Mouse (Mus musculus) embryonic facial prominence, embryonic 15.5 days (tissue): ENCODE results near the gene Ndufa6. TPM values are rescaled to one million over a fixed set of nuclear protein-coding genes. Genes with fewer than 3 reads are reported as not detected.

Experiments used
- ATAC-seq: fragments of 200-750 bp; cut with Nextera tagmentation; 2 replicates; pipeline ENCODE4 v1.8.0; 2017; ENCODE audit warnings: low read depth, moderate TSS enrichment; ENCODE audit not compliant: insufficient number of reproducible peaks, low FRiP score, low TSS enrichment
- H3K27ac ChIP-seq: fragments of 300-500 bp; sonication (generic); replicated peaks from 2 replicates; pipeline ENCODE4 v1.5.1; 2015; ENCODE audit warnings: mild to moderate bottlenecking, inconsistent platforms
- H3K27me3 ChIP-seq: fragments of 300-500 bp; sonication (generic); 2 replicates; pipeline ENCODE4 v1.6.1; 2015; ENCODE audit warnings: inconsistent platforms
- H3K36me3 ChIP-seq: fragments of 300-500 bp; sonication (generic); 2 replicates; pipeline ENCODE4 v1.6.1; 2015; ENCODE audit warnings: mild to moderate bottlenecking, inconsistent platforms
- H3K4me1 ChIP-seq: fragments of 300-500 bp; sonication (generic); 2 replicates; pipeline ENCODE4 v1.6.1; 2015; ENCODE audit warnings: inconsistent platforms
- H3K4me2 ChIP-seq: fragments of 300-500 bp; sonication (generic); replicated peaks from 2 replicates; pipeline ENCODE4 v1.6.1; 2015; ENCODE audit warnings: mild to moderate bottlenecking, inconsistent platforms
- H3K4me3 ChIP-seq: fragments of 300-500 bp; sonication (generic); replicated peaks from 2 replicates; pipeline ENCODE4 v1.5.1; 2015; ENCODE audit warnings: mild to moderate bottlenecking, inconsistent platforms
- H3K9ac ChIP-seq: fragments of 300-500 bp; sonication (generic); 2 replicates; pipeline ENCODE4 v1.6.1; 2015; ENCODE audit warnings: inconsistent platforms
- H3K9me3 ChIP-seq: fragments of 300-500 bp; sonication (generic); replicated peaks from 2 replicates; pipeline ENCODE4 v1.6.1; 2016; ENCODE audit warnings: inconsistent platforms
- WGBS: fragments of 180-500 bp; shearing (Covaris S2); methylation state at CpG from one replicate; pipeline ENCODE4 v1.1.7; 2015; 5-methylcytosine and 5-hydroxymethylcytosine counted together
- polyA plus RNA-seq: library from polyadenylated mRNA; unstranded; fragments of >200 nt; fragmentation: Nextera tagmentation; extraction: Ambion mirVana; gene quantifications from 2 replicates; pipeline ENCODE4 v1.2.1, GENCODE M21; 2015

Gene Ndufa6
- polyA plus RNA-seq, 1 experiment from 2014 or later = 320 TPM

DNA sequence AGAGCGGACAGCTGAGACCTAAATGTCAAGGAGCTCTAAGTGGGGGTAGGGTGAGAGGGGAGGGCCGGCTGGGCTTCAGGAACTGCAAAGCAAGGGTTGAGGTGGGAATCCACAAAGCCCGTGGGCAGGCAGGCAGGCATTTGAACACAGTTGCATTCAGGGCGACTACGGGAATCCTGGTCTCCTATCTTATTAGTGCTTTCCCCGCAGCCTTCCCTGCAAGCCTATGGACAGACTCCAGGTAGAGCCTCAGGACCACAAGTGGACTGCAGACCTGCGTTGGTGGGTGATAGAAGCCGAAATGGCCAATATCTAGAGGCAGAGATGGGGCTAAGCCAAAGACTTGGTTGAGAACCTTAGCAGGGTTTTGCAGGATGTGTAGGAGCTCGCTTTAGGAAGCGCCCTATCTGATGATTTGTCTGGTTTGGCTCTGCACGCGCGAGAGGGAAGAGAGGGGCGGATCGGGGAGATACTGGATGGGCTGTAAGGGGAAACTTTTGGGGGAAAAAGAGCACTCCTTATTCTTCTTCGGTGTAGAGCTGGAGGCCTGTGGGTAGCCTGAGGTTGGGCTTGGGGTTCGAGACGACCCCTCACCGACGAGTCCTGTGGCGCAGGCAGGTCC is 13.6 kb downstream of the Ndufa6 start:
- Histone ChIP-seq H3K27ac (peak overlapping the region; percentile 85), H3K4me2 (peak overlapping the region; percentile 72), H3K9me3 (no peaks in the 10 kb centered on the region), H3K4me1 (peaks cover 47% of the 10 kb centered on the region), H3K4me3 (peak overlapping the region; percentile 59), H3K9ac (peak overlapping the region; percentile 68), H3K27me3 (no peaks in the 10 kb centered on the region), H3K36me3 (peaks cover 17% of the 10 kb centered on the region; the same call in 1 of the 2 replicates)
- 39% methylated on average over 21 of the region's 21 CpGs for WGBS
- no peak for ATAC-seq

DNA sequence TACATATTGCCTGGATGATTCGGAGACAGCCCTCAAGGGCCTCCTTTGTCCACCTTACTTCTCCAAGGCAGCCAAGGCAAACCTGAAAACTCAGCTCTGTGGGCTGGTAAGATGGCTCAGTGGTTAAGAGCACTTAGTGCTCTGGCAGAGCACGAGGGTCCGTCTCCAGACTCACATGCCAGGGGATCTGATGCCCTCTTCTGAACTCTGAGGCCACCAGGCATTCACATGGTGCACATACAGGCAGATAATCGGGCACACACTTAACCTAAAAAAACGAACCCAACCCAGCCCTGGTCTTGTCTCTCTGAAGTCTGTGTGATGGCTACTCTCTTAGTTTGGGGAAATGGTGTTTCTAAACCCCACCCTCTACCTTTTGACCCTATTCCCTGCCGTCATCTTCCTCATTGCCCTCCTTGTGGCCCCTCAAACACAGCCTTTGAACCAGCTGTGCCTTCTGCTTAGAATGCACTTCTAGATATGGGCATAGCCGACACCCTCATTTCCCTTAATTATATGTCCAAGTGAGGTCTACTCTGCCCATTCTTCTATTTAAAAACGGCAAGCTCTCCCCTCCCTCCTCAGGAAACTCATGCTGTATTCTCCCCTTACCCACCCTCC is 14.4 kb downstream of the Ndufa6 start:
- no peak overlapping the region for H3K9ac ChIP-seq
- no peaks in the 10 kb centered on the region for H3K9me3 ChIP-seq
- H3K4me1 ChIP-seq = peaks cover 47% of the 10 kb centered on the region
- peaks cover 24% of the 10 kb centered on the region for H3K36me3 ChIP-seq
- no peak for ATAC-seq
- no peaks in the 10 kb centered on the region for H3K27me3 ChIP-seq
- 71% methylated on average over 8 of the region's 8 CpGs for WGBS
- peak overlapping the region; percentile 85 for H3K27ac ChIP-seq
- no peak overlapping the region for H3K4me3 ChIP-seq
- H3K4me2 ChIP-seq = no peak overlapping the region

DNA sequence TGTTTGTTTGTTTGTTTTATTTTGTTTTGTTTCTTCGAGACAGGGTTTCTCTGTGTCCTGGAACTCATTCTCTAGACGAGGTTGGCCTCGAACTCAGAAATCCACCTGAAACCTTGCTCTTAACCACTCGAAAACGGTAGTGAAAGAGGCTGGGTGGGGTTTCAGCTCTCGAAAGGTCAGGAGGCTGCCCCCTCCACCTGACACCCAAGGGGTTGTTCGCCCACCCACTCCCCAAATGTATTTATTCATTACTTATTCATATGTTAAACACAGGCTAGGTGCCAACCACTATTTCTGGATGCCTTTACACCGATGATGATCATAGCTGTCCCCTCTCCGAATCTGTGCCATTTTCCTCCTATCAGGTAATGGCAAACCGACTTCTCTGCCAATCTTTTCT is 15.0 kb downstream of the Ndufa6 start:
- peak overlapping the region; percentile 54 for H3K9ac ChIP-seq
- H3K4me2 ChIP-seq = peak overlapping the region; percentile 70
- H3K36me3 ChIP-seq = peaks cover 30% of the 10 kb centered on the region
- no peaks in the 10 kb centered on the region for H3K27me3 ChIP-seq
- H3K9me3 ChIP-seq = no peaks in the 10 kb centered on the region
- H3K4me3 ChIP-seq = peak overlapping the region; percentile 70
- H3K4me1 ChIP-seq = peaks cover 47% of the 10 kb centered on the region
- WGBS = 53% methylated on average over 10 of the region's 10 CpGs
- peak overlapping the region; percentile 85 for H3K27ac ChIP-seq
- ATAC-seq = no peak

DNA sequence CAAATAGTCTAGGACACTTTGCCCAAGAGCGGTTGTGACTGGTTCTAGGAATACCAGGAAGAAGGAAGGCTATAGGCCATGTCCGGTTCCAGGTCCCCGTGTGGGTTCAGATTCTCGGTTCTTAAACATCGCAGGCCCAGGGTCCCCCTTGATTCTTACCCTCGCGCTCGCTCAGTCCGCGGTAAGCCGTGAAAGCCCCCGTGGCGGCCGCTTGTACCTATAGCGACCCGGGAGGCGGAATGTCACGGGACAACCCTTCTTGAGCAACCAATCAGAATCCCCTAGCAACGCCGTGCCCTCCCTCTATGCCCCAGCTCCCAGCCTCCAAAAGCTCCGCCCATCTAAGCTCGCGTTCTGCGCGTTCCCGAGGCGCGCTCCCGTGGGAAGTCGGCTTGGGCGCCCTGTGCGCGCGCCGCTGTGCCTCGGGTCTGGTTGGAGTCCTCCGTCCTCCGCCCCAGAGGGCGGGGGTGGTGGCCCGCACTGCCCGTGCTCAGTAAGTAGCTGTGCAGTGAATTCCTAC is 15.5 kb downstream of the Ndufa6 start, which contains the start of the genes Naga, Pheta2 and Smdt1:
Naga (minus strand) TSS at position 333 of the 520 bp plus-strand sequence.
Pheta2 (plus strand) TSS at position 350 of the 520 bp plus-strand sequence.
Smdt1 (plus strand) TSS at position 367 of the 520 bp plus-strand sequence.
- ATAC-seq = peak; percentile 86
- WGBS = under 1% methylated on average over 41 of the region's 41 CpGs
- peak within 1 kb of the TSS; percentile 70 for H3K4me3 ChIP-seq

DNA sequence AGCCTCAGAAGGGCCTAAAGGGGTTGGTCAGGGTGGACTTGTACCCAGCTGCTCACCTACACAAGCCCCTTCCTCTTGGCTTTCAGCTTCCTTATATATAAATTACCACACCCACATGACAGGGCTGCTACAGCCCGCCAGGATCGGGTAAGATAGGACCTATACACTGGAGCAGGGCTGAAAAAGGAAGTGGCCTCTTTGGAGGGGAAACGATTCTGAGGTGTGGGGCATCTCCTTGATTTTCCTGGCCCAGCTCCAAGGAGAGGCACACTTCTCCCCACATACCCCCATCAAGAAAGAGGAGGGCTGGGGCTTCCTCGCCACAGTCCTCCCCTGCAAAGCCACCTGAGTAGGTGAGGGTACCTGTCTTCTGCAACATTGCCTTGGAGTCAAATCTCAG is 16.2 kb downstream of the Ndufa6 start:
- no peaks in the 10 kb centered on the region for H3K27me3 ChIP-seq
- H3K9ac ChIP-seq = peak overlapping the region; percentile 54
- H3K36me3 ChIP-seq = peaks cover 29% of the 10 kb centered on the region
- no peak for ATAC-seq
- peaks cover 47% of the 10 kb centered on the region for H3K4me1 ChIP-seq
- no peaks in the 10 kb centered on the region for H3K9me3 ChIP-seq
- WGBS = 27% methylated on average over 4 of the region's 4 CpGs
- H3K4me3 ChIP-seq = peak overlapping the region; percentile 70
- peak overlapping the region; percentile 76; the same call in 1 of the 2 replicates for H3K27ac ChIP-seq
- H3K4me2 ChIP-seq = peak overlapping the region; percentile 70

More for the DNA sequence above, 15.5 kb downstream of the Ndufa6 start, which contains the start of the genes Naga, Pheta2 and Smdt1:
- Histone ChIP-seq H3K27me3 (no peaks in the 10 kb centered on the region), H3K4me2 (peak within 1 kb of the TSS; percentile 70), H3K9me3 (no peaks in the 10 kb centered on the region), H3K36me3 (peaks cover 33% of the 10 kb centered on the region), H3K27ac (peak within 1 kb of the TSS; percentile 85), H3K9ac (peak within 1 kb of the TSS; percentile 54), H3K4me1 (peaks cover 47% of the 10 kb centered on the region)

DNA sequence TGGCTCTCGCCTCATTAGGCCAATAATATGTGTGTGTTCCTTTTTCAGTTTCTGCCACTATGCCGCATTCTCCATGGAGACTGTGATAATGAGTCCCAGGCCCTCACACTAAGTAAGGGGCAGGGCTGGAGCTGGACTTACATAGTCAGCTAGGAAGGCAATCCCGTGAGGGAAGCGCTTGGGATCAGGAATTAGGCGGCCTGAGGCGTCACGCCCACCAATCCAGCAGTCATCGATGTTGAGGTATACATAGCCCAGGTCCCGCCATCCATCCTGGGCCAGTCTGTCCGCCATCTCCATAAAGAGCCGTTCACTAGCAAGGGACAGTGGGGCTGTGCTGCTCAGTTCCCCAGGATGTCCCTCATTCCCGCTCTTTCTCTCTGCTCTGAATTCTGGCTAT is 17.5 kb downstream of the Ndufa6 start:
- H3K4me3 ChIP-seq = no peak overlapping the region
- no peaks in the 10 kb centered on the region for H3K9me3 ChIP-seq
- H3K36me3 ChIP-seq = peaks cover 36% of the 10 kb centered on the region
- 70% methylated on average over 12 of the region's 12 CpGs for WGBS
- H3K4me1 ChIP-seq = peaks cover 40% of the 10 kb centered on the region
- H3K4me2 ChIP-seq = no peak overlapping the region
- no peak overlapping the region for H3K27ac ChIP-seq
- H3K9ac ChIP-seq = no peak overlapping the region
- ATAC-seq = no peak
- H3K27me3 ChIP-seq = no peaks in the 10 kb centered on the region

DNA sequence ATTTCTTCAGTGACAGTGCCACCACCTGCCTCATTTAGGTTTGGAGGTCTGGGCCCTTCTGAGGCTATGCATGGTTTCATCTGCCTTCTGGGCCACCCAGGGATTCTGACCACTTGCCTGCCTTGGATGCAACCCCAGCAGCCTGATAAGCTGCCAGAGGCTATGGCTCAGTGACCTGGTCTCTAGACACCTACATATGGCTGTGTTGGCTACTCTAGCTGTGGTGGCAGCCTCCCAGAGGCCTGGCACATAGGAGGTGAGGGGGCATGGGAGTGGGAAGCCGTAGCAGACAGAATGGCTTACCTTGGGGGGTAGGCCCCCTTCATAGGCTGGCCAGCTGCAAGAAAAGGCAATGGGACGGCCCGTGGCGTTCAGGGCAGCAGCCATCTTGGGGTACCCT is 18.9 kb downstream of the Ndufa6 start:
- H3K4me2 ChIP-seq = no peak overlapping the region
- no peak overlapping the region for H3K27ac ChIP-seq
- no peaks in the 10 kb centered on the region for H3K9me3 ChIP-seq
- no peak for ATAC-seq
- H3K4me3 ChIP-seq = no peak overlapping the region
- H3K36me3 ChIP-seq = peaks cover 46% of the 10 kb centered on the region
- H3K9ac ChIP-seq = no peak overlapping the region
- 97% methylated on average over 4 of the region's 4 CpGs for WGBS
- no peaks in the 10 kb centered on the region for H3K27me3 ChIP-seq
- peaks cover 26% of the 10 kb centered on the region for H3K4me1 ChIP-seq

DNA sequence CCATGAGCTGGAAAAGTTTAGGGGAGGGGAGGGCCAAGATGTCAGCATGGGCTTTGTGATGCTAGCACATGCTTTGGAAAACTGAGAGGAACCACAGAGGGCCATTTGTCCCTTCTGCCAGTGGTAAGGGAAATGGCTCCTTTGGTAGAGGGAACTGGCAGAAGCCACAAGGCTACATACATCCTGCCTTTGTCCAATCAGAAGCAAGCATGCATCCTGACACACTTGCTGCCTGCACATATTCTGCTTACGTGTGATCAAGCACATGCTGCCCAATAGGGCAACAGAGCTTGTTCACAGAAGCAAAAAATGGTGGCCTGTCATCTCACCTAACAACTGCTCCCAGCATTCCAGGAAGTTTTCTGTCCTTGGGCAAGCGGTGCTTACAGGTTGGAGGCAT is 28.7 kb downstream of the Ndufa6 start:
- Histone ChIP-seq H3K4me1 (0 out of 2 replicates have a peak, but pooled peaks cover 4% of the 10 kb centered on the region), H3K27ac (no peak overlapping the region), H3K9me3 (no peaks in the 10 kb centered on the region), H3K9ac (no peak overlapping the region), H3K27me3 (no peaks in the 10 kb centered on the region), H3K4me2 (no peak overlapping the region), H3K36me3 (peaks cover 14% of the 10 kb centered on the region), H3K4me3 (no peak overlapping the region)
- ATAC-seq = no peak
- WGBS = 58% methylated on average over 2 of the region's 2 CpGs

DNA sequence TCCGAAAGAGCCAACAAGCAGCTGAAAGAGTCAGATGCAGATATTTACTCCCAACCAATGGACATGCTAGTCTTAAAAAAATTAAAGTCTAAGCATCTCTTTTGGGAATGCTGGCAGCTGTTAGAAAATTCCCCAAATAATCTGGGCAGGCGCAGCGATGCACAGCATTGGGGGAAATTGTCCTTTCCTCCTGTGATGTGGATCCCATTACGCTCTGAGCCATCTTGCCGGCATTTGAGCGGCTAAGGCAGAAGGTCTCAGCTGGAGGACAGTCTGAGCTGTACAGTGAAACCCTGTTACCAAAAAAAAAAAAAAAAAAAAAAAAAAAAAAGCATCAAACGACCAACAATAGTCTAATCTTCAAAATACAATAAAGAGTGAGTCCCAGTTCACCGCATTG is 31.9 kb downstream of the Ndufa6 start:
- WGBS = 50% methylated on average over 8 of the region's 8 CpGs
- Histone ChIP-seq H3K4me2 (no peak overlapping the region), H3K4me3 (no peak overlapping the region), H3K9me3 (no peaks in the 10 kb centered on the region), H3K27me3 (no peaks in the 10 kb centered on the region), H3K27ac (no peak overlapping the region), H3K9ac (no peak overlapping the region), H3K4me1 (0 out of 2 replicates have a peak, but pooled peaks cover 4% of the 10 kb centered on the region), H3K36me3 (no peaks in the 10 kb centered on the region)
- no peak for ATAC-seq

DNA sequence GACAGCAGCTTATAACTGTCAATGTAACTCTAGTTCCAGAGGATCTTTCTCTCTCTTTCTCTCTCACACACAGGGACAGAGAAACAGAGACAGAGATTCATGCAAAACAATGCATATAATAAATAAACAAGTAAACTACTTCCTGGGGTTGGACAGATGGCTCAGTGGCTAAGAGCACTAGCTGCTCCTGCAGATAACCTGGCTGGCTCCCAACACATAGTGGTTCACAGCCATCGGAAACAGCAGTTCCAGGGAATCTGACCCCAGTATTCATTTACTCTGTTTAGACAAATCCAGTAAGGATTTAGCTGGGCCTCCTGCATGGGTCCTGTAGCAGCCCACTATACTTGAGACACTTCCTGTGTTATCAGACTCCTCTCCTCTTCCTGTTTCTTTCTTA is 34.5 kb downstream of the Ndufa6 start:
- Histone ChIP-seq H3K9me3 (no peaks in the 10 kb centered on the region), H3K4me3 (no peak overlapping the region), H3K27ac (no peak overlapping the region), H3K36me3 (no peaks in the 10 kb centered on the region), H3K27me3 (no peaks in the 10 kb centered on the region), H3K4me1 (0 out of 2 replicates have a peak, but pooled peaks cover 4% of the 10 kb centered on the region), H3K9ac (no peak overlapping the region), H3K4me2 (no peak overlapping the region)
- ATAC-seq = no peak
- WGBS = 32% methylated on average over 1 of the region's 1 CpGs

DNA sequence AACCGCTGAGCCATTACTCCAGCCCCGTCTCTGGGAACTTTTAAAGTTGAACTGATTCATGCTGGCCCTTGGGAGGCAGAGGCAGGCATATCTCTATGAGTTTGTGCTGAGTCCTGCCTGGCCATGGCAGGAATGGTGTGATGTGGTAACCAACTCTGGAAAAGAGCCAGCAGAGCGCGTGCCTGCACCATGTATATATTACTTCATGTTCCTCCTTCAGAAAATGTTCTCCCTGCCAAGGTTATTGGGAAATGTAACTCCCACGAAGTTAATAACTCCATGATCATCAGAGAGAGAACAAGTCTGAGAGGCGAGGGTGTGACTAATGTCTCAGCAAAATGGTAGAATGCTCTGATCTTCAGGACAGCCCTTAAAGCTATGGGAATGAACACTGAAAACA is 36.3 kb downstream of the Ndufa6 start:
- Histone ChIP-seq H3K36me3 (no peaks in the 10 kb centered on the region), H3K27ac (no peak overlapping the region), H3K9me3 (no peaks in the 10 kb centered on the region), H3K4me3 (no peak overlapping the region), H3K27me3 (no peaks in the 10 kb centered on the region), H3K4me2 (no peak overlapping the region), H3K9ac (no peak overlapping the region), H3K4me1 (no peaks in the 10 kb centered on the region)
- ATAC-seq = no peak
- WGBS = 75% methylated on average over 6 of the region's 6 CpGs
